Mouse (Mus musculus) bone marrow macrophage, adult 2 months (primary cell): ENCODE data around the gene Arhgef38. TPM values are rescaled to one million over a fixed set of nuclear protein-coding genes. Genes with fewer than 3 reads are reported as not detected.

Experiments used
- H3K27ac ChIP-seq: 2 replicates; pipeline ENCODE4 v1.5.1; 2012; ENCODE audit warnings: low read depth, low read length; ENCODE audit not compliant: insufficient read depth
- H3K4me1 ChIP-seq: 2 replicates; pipeline ENCODE4 v1.6.1; 2012; ENCODE audit warnings: low read length; ENCODE audit not compliant: control insufficient read depth, insufficient read depth
- H3K4me3 ChIP-seq: 2 replicates; pipeline ENCODE4 v1.5.1; 2012; ENCODE audit warnings: mild to moderate bottlenecking, low read length, moderate library complexity; ENCODE audit not compliant: insufficient read depth
- CTCF ChIP-seq: IDR thresholded peaks from 2 replicates; pipeline ENCODE4 v1.5.1; 2012; ENCODE audit warnings: low read depth, mild to moderate bottlenecking, low read length, moderate library complexity
- POLR2A ChIP-seq: IDR thresholded peaks from 2 replicates; pipeline ENCODE4 v1.6.1; 2012; ENCODE audit warnings: mild to moderate bottlenecking, low read depth, low read length, borderline replicate concordance
- polyA plus RNA-seq: library from polyadenylated mRNA; stranded (reverse); fragments of >200 nt; gene quantifications from 2 replicates; pipeline ENCODE4 v1.2.4, GENCODE M21; 2012; ENCODE audit not compliant: missing spikeins, insufficient read depth, insufficient read length

Gene Arhgef38
- polyA plus RNA-seq, result not detected in 2 replicates

DNA sequence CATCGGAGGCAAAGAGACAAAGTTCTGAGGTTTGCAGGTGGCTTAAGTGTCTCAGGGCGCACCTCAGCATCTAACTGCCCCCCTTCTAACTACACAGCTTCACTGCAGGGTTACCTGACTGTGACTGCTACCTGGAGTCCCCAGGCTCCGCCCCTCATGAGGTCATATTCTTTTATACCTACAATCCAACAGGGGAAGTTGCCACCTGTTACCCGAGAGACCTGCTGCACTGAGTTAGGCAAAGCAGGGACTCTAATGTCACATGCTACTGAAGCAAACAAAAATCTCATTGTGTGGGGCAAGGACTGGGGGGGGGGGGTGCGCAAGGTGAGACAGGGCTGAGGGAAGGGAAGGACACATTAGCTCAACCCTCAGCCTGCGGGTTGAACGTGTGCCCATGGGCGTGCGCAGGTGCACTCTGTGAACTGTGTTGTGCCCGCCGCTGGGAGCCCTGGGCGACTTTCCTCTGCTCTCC lies at the start of gene Arhgef38:
Gene Arhgef38 (minus strand): TSS at position 129 of the 475 bp plus-strand sequence.
- Histone ChIP-seq H3K4me3 (no peak within 1 kb of the TSS), H3K4me1 (no peaks in the 10 kb centered on the region), H3K27ac (no peak within 1 kb of the TSS)
- TF ChIP-seq POLR2A (no peak), CTCF (no peak)

DNA sequence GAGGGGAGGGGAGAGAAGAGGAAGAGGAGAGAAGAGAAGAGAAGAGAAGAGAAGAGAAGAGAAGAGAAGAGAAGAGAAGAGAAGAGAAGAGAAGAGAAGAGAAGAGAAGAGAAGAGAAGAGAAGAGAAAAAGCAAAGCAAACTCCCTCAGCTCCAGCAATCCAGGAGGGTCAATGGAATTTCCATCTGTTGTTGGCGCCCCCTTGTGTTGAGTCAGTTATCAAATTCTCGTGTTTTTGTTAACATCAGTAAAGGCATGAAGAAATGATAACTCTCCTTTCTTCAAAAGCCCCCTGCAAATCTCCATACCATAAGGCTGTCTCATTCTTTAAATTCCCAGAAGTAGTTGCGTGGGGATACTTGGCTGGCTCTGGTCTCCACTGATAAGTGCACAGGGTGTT lies 37.1 kb upstream of the Arhgef38 start:
- TF ChIP-seq CTCF (no peak), POLR2A (no peak)
- Histone ChIP-seq H3K4me1 (no peaks in the 10 kb centered on the region), H3K4me3 (no peak overlapping the region), H3K27ac (no peak overlapping the region)

DNA sequence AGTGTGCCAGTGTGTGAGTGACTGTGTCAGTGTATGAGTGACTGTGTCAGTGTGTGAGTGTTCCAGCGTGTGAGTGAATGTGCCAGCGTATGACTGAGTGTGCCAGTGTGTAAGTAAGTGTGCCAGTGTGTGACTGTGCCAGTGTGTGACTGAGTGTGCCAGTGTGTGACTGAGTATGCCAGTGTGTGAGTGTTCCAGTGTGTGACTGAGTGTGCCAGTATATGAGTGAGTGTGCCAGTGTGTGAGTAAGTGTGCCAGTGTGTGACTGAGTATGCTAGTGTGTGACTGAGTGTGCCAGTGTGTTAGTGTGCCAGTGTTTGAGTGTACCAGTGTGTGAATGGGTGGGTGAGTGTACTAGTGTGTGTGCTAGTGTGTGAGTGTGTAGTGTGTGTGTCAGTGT lies 24.1 kb upstream of the Arhgef38 start:
- TF ChIP-seq POLR2A (no peak), CTCF (no peak)
- Histone ChIP-seq H3K4me1 (no peaks in the 10 kb centered on the region), H3K4me3 (no peak overlapping the region), H3K27ac (no peak overlapping the region)

DNA sequence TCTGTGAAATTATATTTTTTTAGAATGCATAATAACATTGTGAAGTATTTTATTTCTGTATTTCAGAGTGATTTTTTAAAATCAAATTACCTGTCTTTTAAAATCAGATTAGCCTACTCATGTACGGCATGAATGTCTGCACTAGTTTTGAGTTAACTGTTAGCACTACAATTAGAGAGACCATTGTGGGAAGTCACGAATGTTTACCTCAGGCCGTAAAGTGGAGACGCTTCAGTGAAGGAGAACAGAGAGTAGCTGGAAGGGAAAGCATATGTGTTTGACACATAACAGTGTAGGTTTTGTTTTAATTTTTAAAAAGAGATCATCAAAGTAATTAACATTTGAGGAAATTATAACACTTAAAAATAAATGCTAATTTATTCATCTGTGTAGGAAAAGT lies 21.1 kb upstream of the Arhgef38 start:
- Histone ChIP-seq H3K27ac (no peak overlapping the region), H3K4me3 (no peak overlapping the region), H3K4me1 (no peaks in the 10 kb centered on the region)
- TF ChIP-seq CTCF, result no peak
- no peak for TF ChIP-seq POLR2A

DNA sequence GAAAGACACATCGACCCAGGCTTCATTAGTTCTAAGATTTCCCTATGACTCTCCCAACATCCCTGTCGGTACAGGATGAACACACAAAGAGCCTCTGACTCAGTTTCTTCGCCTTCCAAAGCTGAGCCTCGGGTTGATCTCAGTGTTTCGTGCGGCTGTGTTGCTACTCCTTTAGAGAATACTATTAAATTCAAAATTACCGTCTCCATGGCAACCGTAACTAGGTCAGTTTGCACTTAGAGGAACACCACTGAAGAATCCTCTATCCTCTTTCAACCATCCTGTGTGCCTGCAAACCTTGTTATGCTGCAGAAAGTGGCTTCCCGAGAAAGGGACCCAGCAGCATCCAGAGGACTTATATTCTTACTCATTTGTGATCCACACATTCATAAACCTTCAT lies 9.3 kb upstream of the Arhgef38 start:
- H3K4me3 ChIP-seq, result no peak overlapping the region
- H3K27ac ChIP-seq, result no peak overlapping the region
- TF ChIP-seq POLR2A, result no peak
- no peak for TF ChIP-seq CTCF
- no peaks in the 10 kb centered on the region for H3K4me1 ChIP-seq

DNA sequence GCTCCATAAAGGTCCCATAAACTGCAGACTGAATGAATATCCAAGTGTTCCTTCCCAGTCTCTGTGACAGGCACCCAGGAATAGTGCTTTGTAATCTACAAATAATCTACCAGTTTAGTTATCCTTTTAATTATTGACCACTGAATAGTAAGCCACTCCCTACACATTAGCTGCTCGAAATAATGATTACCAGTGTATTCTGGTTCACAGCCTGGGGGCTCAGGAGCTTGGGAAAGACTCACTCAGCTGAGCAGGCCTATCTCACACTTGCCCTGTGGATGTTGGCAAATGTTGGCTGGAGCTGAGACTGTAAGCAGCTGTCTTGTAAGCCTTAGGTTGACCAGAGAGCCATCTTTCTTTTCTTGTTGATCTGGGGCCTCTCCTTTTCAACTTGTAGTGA lies 7.2 kb upstream of the Arhgef38 start:
- no peaks in the 10 kb centered on the region for H3K4me1 ChIP-seq
- TF ChIP-seq CTCF (no peak), POLR2A (no peak)
- H3K4me3 ChIP-seq, result no peak overlapping the region
- no peak overlapping the region for H3K27ac ChIP-seq

DNA sequence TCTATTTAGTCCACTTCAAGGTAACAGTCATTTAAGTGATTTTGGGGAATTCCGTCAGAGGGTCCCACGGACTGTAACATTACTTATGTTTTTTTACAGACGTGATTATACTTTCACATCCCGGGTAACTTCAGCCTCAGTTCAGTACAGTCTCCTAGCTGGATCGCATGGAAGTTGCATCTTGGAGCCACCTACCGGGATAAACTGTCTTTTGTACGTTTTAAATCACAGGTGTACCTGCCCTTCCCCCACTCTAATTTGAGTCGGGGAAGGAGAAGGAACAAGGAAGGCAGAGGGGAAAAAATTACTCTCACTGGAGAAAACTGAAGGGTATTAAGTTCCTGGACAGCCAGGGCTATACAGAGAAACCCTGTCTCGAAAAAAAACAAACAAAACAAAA lies 756 bp downstream of the Arhgef38 start:
- TF ChIP-seq POLR2A, result no peak
- no peak for TF ChIP-seq CTCF
- Histone ChIP-seq H3K4me1 (no peaks in the 10 kb centered on the region), H3K27ac (no peak overlapping the region), H3K4me3 (no peak overlapping the region)

DNA sequence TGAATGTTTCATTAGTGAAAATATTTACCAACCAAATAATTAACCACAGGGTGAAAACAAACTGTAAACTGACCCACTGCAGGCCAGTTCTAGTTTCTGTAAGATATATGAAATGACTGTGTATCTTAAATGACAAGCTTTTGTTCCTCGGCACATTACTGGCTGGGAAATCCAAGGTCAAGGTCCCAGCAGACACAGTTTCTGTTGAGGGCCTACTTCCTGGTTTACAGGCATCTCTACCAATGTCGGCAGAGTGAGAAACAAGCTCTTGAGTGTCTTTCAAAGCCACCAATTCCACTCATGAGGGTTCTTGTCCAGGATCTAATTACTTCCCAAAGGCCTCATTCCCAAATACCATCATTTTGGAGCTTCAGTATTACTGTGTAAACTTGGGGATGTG lies 4.3 kb downstream of the Arhgef38 start:
- H3K27ac ChIP-seq, result no peak overlapping the region
- no peaks in the 10 kb centered on the region for H3K4me1 ChIP-seq
- no peak overlapping the region for H3K4me3 ChIP-seq
- TF ChIP-seq POLR2A (no peak), CTCF (no peak)

DNA sequence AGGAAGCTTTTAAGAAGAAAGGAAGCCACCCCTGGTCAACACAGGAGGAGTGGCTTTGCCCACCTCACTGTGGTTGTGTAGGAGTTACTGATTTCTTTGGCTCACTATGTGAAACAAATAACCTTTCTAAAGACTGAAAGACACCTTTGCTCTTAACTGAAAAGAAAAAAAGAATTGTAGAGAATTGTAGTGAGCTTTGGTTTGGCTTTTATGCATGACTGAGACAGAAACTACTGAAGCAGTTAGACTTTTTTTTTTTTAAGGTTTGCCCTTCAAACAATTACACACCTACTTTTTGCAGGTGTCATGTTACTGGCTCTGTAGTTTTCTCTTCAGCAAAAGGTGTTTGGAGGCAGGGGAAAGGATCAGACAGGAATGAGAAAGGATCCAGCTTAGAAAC lies 5.2 kb downstream of the Arhgef38 start:
- Histone ChIP-seq H3K4me1 (no peaks in the 10 kb centered on the region), H3K4me3 (no peak overlapping the region), H3K27ac (no peak overlapping the region)
- TF ChIP-seq POLR2A, result no peak
- no peak for TF ChIP-seq CTCF

DNA sequence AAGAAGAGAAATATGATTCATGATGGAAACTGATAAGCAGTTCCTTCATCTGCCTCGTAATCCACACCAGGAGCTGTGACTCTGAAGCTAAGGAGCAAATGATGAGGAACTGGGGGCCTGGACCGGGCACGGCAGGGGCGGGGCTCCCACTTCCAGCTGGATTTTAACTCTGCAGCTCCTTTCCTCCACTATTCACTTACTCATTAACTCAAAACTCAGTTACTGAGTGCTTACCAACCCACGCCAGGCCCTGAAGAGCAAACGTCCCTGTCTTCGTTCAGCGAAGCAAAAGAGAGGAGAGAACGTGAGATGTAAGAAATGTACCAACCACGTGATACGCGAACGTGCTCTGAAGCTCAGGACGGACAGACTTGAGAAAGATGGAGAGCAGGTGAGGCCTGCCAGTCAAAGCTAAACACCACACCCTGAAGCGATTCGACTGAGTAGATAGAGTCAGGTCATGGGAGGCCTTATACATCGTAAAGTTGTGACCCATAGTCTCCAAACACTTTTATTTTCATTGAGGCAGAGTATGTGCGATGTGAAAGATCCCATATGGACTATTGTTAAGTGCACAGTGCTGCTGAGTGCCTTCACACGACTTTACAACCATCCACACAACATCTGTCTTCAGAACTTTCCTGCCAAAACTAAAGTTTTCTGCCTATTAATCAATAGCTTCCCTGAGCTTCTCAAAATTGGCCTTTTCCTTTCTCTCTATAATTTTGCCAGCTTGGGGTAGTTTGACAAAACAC lies 7.3 kb downstream of the Arhgef38 start:
- H3K4me3 ChIP-seq, result no peak overlapping the region
- H3K27ac ChIP-seq, result no peak overlapping the region
- no peak for TF ChIP-seq CTCF
- no peak for TF ChIP-seq POLR2A
- H3K4me1 ChIP-seq, result no peaks in the 10 kb centered on the region

DNA sequence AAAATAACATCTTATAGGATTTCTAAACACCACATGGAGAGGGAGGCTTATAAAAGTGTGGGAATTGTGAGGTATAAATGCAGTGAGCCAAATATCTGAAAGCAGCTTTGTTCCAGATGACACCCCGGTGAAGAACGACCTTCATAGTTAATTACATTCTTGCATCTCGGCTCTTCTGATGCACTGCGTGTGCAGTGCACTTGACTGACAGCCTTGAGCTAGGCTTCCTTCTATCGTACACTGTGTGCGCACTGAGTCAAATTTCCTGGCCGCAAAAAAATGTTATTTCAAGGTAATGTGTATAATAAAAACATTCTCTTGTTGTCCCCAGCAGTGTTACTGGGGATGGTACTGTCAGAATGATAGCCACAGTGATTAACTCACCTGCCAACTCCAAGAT lies 16.2 kb downstream of the Arhgef38 start:
- TF ChIP-seq POLR2A (no peak), CTCF (no peak)
- Histone ChIP-seq H3K4me3 (no peak overlapping the region), H3K4me1 (no peaks in the 10 kb centered on the region), H3K27ac (no peak overlapping the region)
